Mouse (Mus musculus) myocyte (in vitro differentiated cells): ENCODE results near the gene Smpd1.

Experiments
- MAX ChIP-seq: IDR thresholded peaks from one replicate; pipeline ENCODE4 v1.6.1; 2011; ENCODE audit warnings: low read depth, mild to moderate bottlenecking, control low read depth
- MYOD1 ChIP-seq, 3 experiments: IDR thresholded peaks; one replicate each; pipeline ENCODE4 v1.6.1; 2011; ENCODE audit warnings: control low read depth in 2 of 3, low read depth in 2 of 3, mild to moderate bottlenecking in 2 of 3, moderate library complexity in 1 of 3; ENCODE audit not compliant: insufficient read length in 2 of 3, control insufficient read depth in 1 of 3
- MYOG ChIP-seq, 3 experiments: IDR thresholded peaks; one replicate each; pipeline ENCODE4 v1.6.1; 2011; ENCODE audit warnings: control low read depth in 2 of 3, low read depth in 2 of 3, mild to moderate bottlenecking in 2 of 3; ENCODE audit not compliant: insufficient read length in 2 of 3, control insufficient read depth in 1 of 3, insufficient read depth in 1 of 3
- POLR2A ChIP-seq: IDR thresholded peaks from one replicate; pipeline ENCODE4 v1.6.1; 2011; ENCODE audit warnings: low read depth, mild to moderate bottlenecking, control low read depth, moderate library complexity; ENCODE audit not compliant: insufficient read length
- POLR2AphosphoS2 ChIP-seq: IDR thresholded peaks from one replicate; pipeline ENCODE4 v1.6.1; 2011; ENCODE audit warnings: low read depth, control low read depth; ENCODE audit not compliant: insufficient read length
- SRF ChIP-seq: IDR thresholded peaks from one replicate; pipeline ENCODE4 v1.6.1; 2011; ENCODE audit warnings: low read depth; ENCODE audit not compliant: control insufficient read depth, insufficient read length

DNA sequence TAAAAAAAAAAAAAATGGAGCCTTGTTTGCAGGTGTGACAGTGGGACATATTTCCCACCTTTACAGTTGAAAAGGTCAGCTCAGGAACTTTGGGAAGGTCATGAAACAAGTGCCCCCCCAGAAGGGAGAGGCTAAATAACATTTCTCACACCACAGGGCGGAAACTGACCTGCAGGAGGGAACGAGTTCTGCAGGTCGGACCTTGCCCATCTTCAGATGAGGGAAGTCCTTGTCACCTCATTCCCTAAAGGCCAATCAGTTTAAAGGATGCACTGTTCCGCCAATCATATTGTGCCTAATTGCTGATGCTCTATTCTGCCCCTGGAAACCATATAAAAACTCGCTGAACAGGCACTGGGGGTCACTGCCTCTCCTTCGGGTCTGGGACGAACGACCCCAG is 8.2 kb upstream of the Smpd1 start:
- TF ChIP-seq POLR2AphosphoS2 = no peak
- no peak for TF ChIP-seq MYOD1 (IDR thresholded peaks at IDR 0.05; ENCODE audit: control insufficient read depth in 1 of 3, insufficient read length in 2 of 3, low read depth in 2 of 3)
- no peak for TF ChIP-seq MYOG (IDR thresholded peaks at IDR 0.05; ENCODE audit: control insufficient read depth in 1 of 3, insufficient read depth in 1 of 3, insufficient read length in 2 of 3, low read depth in 2 of 3)
- TF ChIP-seq POLR2A = no peak
- TF ChIP-seq SRF = no peak
- no peak for TF ChIP-seq MAX
